Mouse (Mus musculus): ENCODE measurements around the gene Kat2a. TPM values are rescaled to one million over a fixed set of nuclear protein-coding genes. Genes with fewer than 3 reads are reported as not detected.

Gene Kat2a
- polyA plus RNA-seq, 1 experiment from 2014 or later, result 65.7 TPM

- Histone ChIP-seq H3K27ac (replicated peaks) (no peak overlapping the region), H3K9ac (replicated peaks) (no peak overlapping the region), H3K4me1 (peaks cover 4% of the 10 kb centered on the region; the same call in 1 of the 2 replicates), H3K36me3 (peaks cover 42% of the 10 kb centered on the region), H3K27me3 (peaks cover 13% of the 10 kb centered on the region; the same call in 1 of the 2 replicates), H3K4me2 (replicated peaks) (no peak overlapping the region), H3K9me3 (no peaks in the 10 kb centered on the region), H3K4me3 (no peak overlapping the region)
- no peak for ATAC-seq (ENCODE audit: low FRiP score, low read depth)
- WGBS, result 79% methylated on average over 11 of the region's 11 CpGs
These were observed 8.9 kb downstream of the Kat2a start for GRCm38 (mm10) chr11:100703366-100703765.

GRCm38 (mm10) chr11:100702906-100703305 lies 9.4 kb downstream of the Kat2a start:
- H3K4me2 ChIP-seq (replicated peaks), result peak overlapping the region; percentile 18; the same call in 1 of the 2 replicates
- H3K4me3 ChIP-seq, result no peak overlapping the region
- WGBS, result 46% methylated on average over 7 of the region's 7 CpGs
- H3K4me1 ChIP-seq, result peaks cover 4% of the 10 kb centered on the region; the same call in 1 of the 2 replicates
- H3K36me3 ChIP-seq, result peaks cover 37% of the 10 kb centered on the region
- no peak overlapping the region for H3K27ac ChIP-seq (replicated peaks)
- H3K9ac ChIP-seq (replicated peaks), result no peak overlapping the region
- no peaks in the 10 kb centered on the region for H3K9me3 ChIP-seq
- peaks cover 13% of the 10 kb centered on the region; the same call in 1 of the 2 replicates for H3K27me3 ChIP-seq
- ATAC-seq (ENCODE audit: low FRiP score, low read depth), result no peak

- Histone ChIP-seq H3K27ac (replicated peaks) (no peak overlapping the region), H3K9me3 (no peaks in the 10 kb centered on the region), H3K36me3 (peaks cover 31% of the 10 kb centered on the region), H3K4me3 (no peak overlapping the region), H3K9ac (replicated peaks) (no peak overlapping the region), H3K4me2 (replicated peaks) (peak overlapping the region; percentile 18; the same call in 1 of the 2 replicates), H3K27me3 (peaks cover 13% of the 10 kb centered on the region; the same call in 1 of the 2 replicates), H3K4me1 (peaks cover 4% of the 10 kb centered on the region; the same call in 1 of the 2 replicates)
- ATAC-seq (ENCODE audit: low FRiP score, low read depth), result no peak
- WGBS, result 43% methylated on average over 19 of the region's 19 CpGs
These were observed 10.0 kb downstream of the Kat2a start for GRCm38 (mm10) chr11:100702081-100702851.

- peak overlapping the region; percentile 22; the same call in 1 of the 2 replicates for H3K4me3 ChIP-seq
- H3K4me2 ChIP-seq (replicated peaks), result peak overlapping the region; percentile 44
- peaks cover 13% of the 10 kb centered on the region; the same call in 1 of the 2 replicates for H3K27me3 ChIP-seq
- WGBS, result 2% methylated on average over 14 of the region's 14 CpGs
- ATAC-seq (ENCODE audit: low FRiP score, low read depth), result no peak
- no peaks in the 10 kb centered on the region for H3K9me3 ChIP-seq
- H3K4me1 ChIP-seq, result peaks cover 4% of the 10 kb centered on the region; the same call in 1 of the 2 replicates
- H3K36me3 ChIP-seq, result peaks cover 21% of the 10 kb centered on the region
- H3K9ac ChIP-seq (replicated peaks), result no peak overlapping the region
- no peak overlapping the region for H3K27ac ChIP-seq (replicated peaks)
These were observed 11.0 kb downstream of the Kat2a start for GRCm38 (mm10) chr11:100701301-100701700.

- Histone ChIP-seq H3K27ac (replicated peaks) (no peak overlapping the region), H3K4me1 (peaks cover 4% of the 10 kb centered on the region; the same call in 1 of the 2 replicates), H3K4me2 (replicated peaks) (peak overlapping the region; percentile 44), H3K9ac (replicated peaks) (no peak overlapping the region), H3K27me3 (peaks cover 13% of the 10 kb centered on the region; the same call in 1 of the 2 replicates), H3K4me3 (no peak overlapping the region), H3K36me3 (peaks cover 15% of the 10 kb centered on the region), H3K9me3 (no peaks in the 10 kb centered on the region)
- 74% methylated on average over 3 of the region's 3 CpGs for WGBS
- ATAC-seq (ENCODE audit: low FRiP score, low read depth), result no peak
These were observed 11.6 kb downstream of the Kat2a start for GRCm38 (mm10) chr11:100700710-100701109.

GRCm38 (mm10) chr11:100697921-100698320 lies 14.3 kb downstream of the Kat2a start:
- H3K27me3 ChIP-seq, result peaks cover 17% of the 10 kb centered on the region
- ATAC-seq (ENCODE audit: low FRiP score, low read depth), result no peak
- no peak overlapping the region for H3K4me2 ChIP-seq (replicated peaks)
- no peak overlapping the region for H3K4me3 ChIP-seq
- H3K4me1 ChIP-seq, result peaks cover 4% of the 10 kb centered on the region; the same call in 1 of the 2 replicates
- 66% methylated on average over 7 of the region's 7 CpGs for WGBS
- H3K36me3 ChIP-seq, result no peaks in the 10 kb centered on the region
- no peak overlapping the region for H3K9ac ChIP-seq (replicated peaks)
- H3K27ac ChIP-seq (replicated peaks), result no peak overlapping the region
- H3K9me3 ChIP-seq, result no peaks in the 10 kb centered on the region

- WGBS, result 34% methylated on average over 5 of the region's 5 CpGs
These were observed 17.3 kb downstream of the Kat2a start for GRCm38 (mm10) chr11:100694926-100695325.

GRCm38 (mm10) chr11:100693154-100693553 lies 19.1 kb downstream of the Kat2a start:
- WGBS, result 26% methylated on average over 5 of the region's 5 CpGs
- no peak for ATAC-seq (ENCODE audit: low FRiP score, low read depth)
- no peaks in the 10 kb centered on the region for H3K9me3 ChIP-seq
- H3K4me2 ChIP-seq (replicated peaks), result no peak overlapping the region
- no peak overlapping the region for H3K4me3 ChIP-seq
- no peak overlapping the region for H3K9ac ChIP-seq (replicated peaks)
- no peak overlapping the region for H3K27ac ChIP-seq (replicated peaks)
- peaks cover 31% of the 10 kb centered on the region for H3K27me3 ChIP-seq
- peaks cover 7% of the 10 kb centered on the region for H3K4me1 ChIP-seq
- H3K36me3 ChIP-seq, result no peaks in the 10 kb centered on the region

More at GRCm38 (mm10) chr11:100694926-100695325, 17.3 kb downstream of the Kat2a start:
- H3K4me3 ChIP-seq, result no peak overlapping the region
- no peak overlapping the region for H3K9ac ChIP-seq (replicated peaks)
- no peak overlapping the region for H3K27ac ChIP-seq (replicated peaks)
- H3K27me3 ChIP-seq, result peaks cover 31% of the 10 kb centered on the region
- no peaks in the 10 kb centered on the region for H3K9me3 ChIP-seq
- no peak for ATAC-seq (ENCODE audit: low FRiP score, low read depth)
- H3K36me3 ChIP-seq, result no peaks in the 10 kb centered on the region
- H3K4me1 ChIP-seq, result peaks cover 7% of the 10 kb centered on the region
- no peak overlapping the region for H3K4me2 ChIP-seq (replicated peaks)

GRCm38 (mm10) chr11:100692164-100692616 lies 20.1 kb downstream of the Kat2a start, which contains the start of gene Zfp385c:
Gene Zfp385c, minus strand, starts transcription at chr11:100692455.
- H3K4me2 ChIP-seq (replicated peaks), result peak within 1 kb of the TSS; percentile 51
- H3K4me1 ChIP-seq, result peaks cover 7% of the 10 kb centered on the region
- no peak within 1 kb of the TSS for H3K27ac ChIP-seq (replicated peaks)
- no peaks in the 10 kb centered on the region for H3K36me3 ChIP-seq
- peaks cover 31% of the 10 kb centered on the region for H3K27me3 ChIP-seq
- H3K9ac ChIP-seq (replicated peaks), result peak within 1 kb of the TSS; percentile 8; the same call in 1 of the 2 replicates
- 2% methylated on average over 23 of the region's 23 CpGs for WGBS
- H3K4me3 ChIP-seq, result peak within 1 kb of the TSS; percentile 26
- H3K9me3 ChIP-seq, result no peaks in the 10 kb centered on the region
- ATAC-seq (ENCODE audit: low FRiP score, low read depth), result no peak

- WGBS, result 81% methylated on average over 7 of the region's 7 CpGs
- H3K4me3 ChIP-seq, result no peak overlapping the region
- no peak overlapping the region for H3K9ac ChIP-seq (replicated peaks)
- no peak overlapping the region for H3K4me2 ChIP-seq (replicated peaks)
- H3K4me1 ChIP-seq, result peaks cover 7% of the 10 kb centered on the region
- H3K27ac ChIP-seq (replicated peaks), result no peak overlapping the region
- peaks cover 31% of the 10 kb centered on the region for H3K27me3 ChIP-seq
- no peaks in the 10 kb centered on the region for H3K9me3 ChIP-seq
- no peak for ATAC-seq (ENCODE audit: low FRiP score, low read depth)
- H3K36me3 ChIP-seq, result no peaks in the 10 kb centered on the region
These were observed 21.9 kb downstream of the Kat2a start for GRCm38 (mm10) chr11:100690389-100690788.

- ATAC-seq (ENCODE audit: low FRiP score, low read depth), result no peak
- no peak overlapping the region for H3K9ac ChIP-seq (replicated peaks)
- H3K4me3 ChIP-seq, result no peak overlapping the region
- peaks cover 7% of the 10 kb centered on the region for H3K4me1 ChIP-seq
- 79% methylated on average over 4 of the region's 4 CpGs for WGBS
- no peak overlapping the region for H3K27ac ChIP-seq (replicated peaks)
- H3K36me3 ChIP-seq, result no peaks in the 10 kb centered on the region
- peaks cover 31% of the 10 kb centered on the region for H3K27me3 ChIP-seq
- no peaks in the 10 kb centered on the region for H3K9me3 ChIP-seq
- no peak overlapping the region for H3K4me2 ChIP-seq (replicated peaks)
These were observed 23.8 kb downstream of the Kat2a start for GRCm38 (mm10) chr11:100688443-100688842.

- Histone ChIP-seq H3K4me3 (no peak overlapping the region), H3K27ac (replicated peaks) (no peak overlapping the region), H3K9me3 (no peaks in the 10 kb centered on the region), H3K27me3 (peaks cover 20% of the 10 kb centered on the region), H3K36me3 (no peaks in the 10 kb centered on the region), H3K9ac (replicated peaks) (no peak overlapping the region), H3K4me1 (peaks cover 4% of the 10 kb centered on the region), H3K4me2 (replicated peaks) (no peak overlapping the region)
- no peak for ATAC-seq (ENCODE audit: low FRiP score, low read depth)
- WGBS, result 84% methylated on average over 7 of the region's 7 CpGs
These were observed 25.0 kb downstream of the Kat2a start for GRCm38 (mm10) chr11:100687265-100687664.

All from midbrain, embryonic 12.5 days (tissue).